9 mouse cellular contexts compared by ENCODE assay signal in genomic region chr1:28214243-28215038, GRCm38 (mm10).
DNase-seq lines count a peak whose midpoint lies in the region; ATAC-seq lines count a peak whose summit lies in the region.
"Had no signal": no experiment of that assay in that cellular context is flagged by ENCODE, and none has a peak within 500 bp of the region (broad histone marks: within the 10 kb centered on the region; RNA-seq: fewer than 3 reads in every experiment).

No protein-coding gene starts in this region.

- H3K9ac ChIP-seq in neural tube, embryonic 12.5 days = no peak overlapping the region
- H3K9ac ChIP-seq: limb, embryonic 13.5 days had no signal

- ATAC-seq in frontal cortex, adult (ENCODE audit: low TSS enrichment) = peak; percentile 97
- ATAC-seq in neural tube, embryonic 12.5 days (ENCODE audit: low FRiP score, low read depth) = peak; percentile 87

- no peak overlapping the region for H3K4me2 ChIP-seq in neural tube, embryonic 12.5 days (replicated peaks)
- H3K4me2 ChIP-seq: limb, embryonic 13.5 days had no signal

- H3K4me1 ChIP-seq in neural tube, embryonic 12.5 days = no peaks in the 10 kb centered on the region
- H3K4me1 ChIP-seq: limb, embryonic 13.5 days had no signal

- H3K36me3 ChIP-seq in neural tube, embryonic 12.5 days = no peaks in the 10 kb centered on the region
- H3K36me3 ChIP-seq: limb, embryonic 13.5 days had no signal

- no peaks in the 10 kb centered on the region for H3K27me3 ChIP-seq in neural tube, embryonic 12.5 days (replicated peaks)
- H3K27me3 ChIP-seq: limb, embryonic 13.5 days had no signal

- H3K4me3 ChIP-seq in neural tube, embryonic 12.5 days = no peak overlapping the region
- H3K4me3 ChIP-seq: limb, embryonic 13.5 days had no signal

- no peak for DNase-seq in frontal cortex, postnatal 25 days (ENCODE audit: low spot score in 2 of 2)
- peak; percentile 85 to 90 for DNase-seq in cerebellum, postnatal 10 days
- DNase-seq in layer of hippocampus, adult 11-12 months (ENCODE audit: low spot score) = peak; percentile 65
- no peak for DNase-seq in adrenal gland, postnatal 10 days
- no peak for DNase-seq in gastrocnemius, postnatal 4 days (ENCODE audit: low spot score in 2 of 2)
- DNase-seq in gastrocnemius, postnatal 25 days = no peak

- H3K9me3 ChIP-seq in neural tube, embryonic 12.5 days = no peaks in the 10 kb centered on the region
- H3K9me3 ChIP-seq: limb, embryonic 13.5 days had no signal

- no peak overlapping the region for H3K27ac ChIP-seq in neural tube, embryonic 12.5 days
- H3K27ac ChIP-seq: limb, embryonic 13.5 days had no signal

- WGBS in neural tube, embryonic 12.5 days = 49% methylated on average over 2 of the region's 2 CpGs

Comparison
In these comparisons a context has a peak if more than half of its experiments do, and no peak if none do; other contexts are left out.
1. DNase-seq: peak in cerebellum, postnatal 10 days (2 of 2) and layer of hippocampus, adult 11-12 months (single experiment); none in frontal cortex, postnatal 25 days (0 of 2), adrenal gland, postnatal 10 days (single experiment), gastrocnemius, postnatal 4 days (0 of 2) and gastrocnemius, postnatal 25 days (single experiment).